ENCODE assay signal across 1 mouse cellular context in genomic region chr2:172477860-172478259, GRCm38 (mm10).
TF ChIP-seq lines count a peak whose summit lies in the region.

No protein-coding gene starts in this region.

TF ChIP-seq in CH12.LX, 34 proteins besides CTCF, POLR2A, EP300 and RAD21 (continued from another document):
- peak; percentile 72 for TF ChIP-seq SMC3 (IDR thresholded peaks at IDR 0.05; ENCODE audit: low read depth, low read length)
- TF ChIP-seq USF1 (IDR thresholded peaks at IDR 0.05; ENCODE audit: low read depth, low read length): no peak
- TF ChIP-seq MAFK (IDR thresholded peaks at IDR 0.05; ENCODE audit: insufficient replicate concordance, low read length): peak; percentile 31; the same call in 1 of the 2 replicates
- no peak for TF ChIP-seq MYC (IDR thresholded peaks at IDR 0.05; ENCODE audit: low read depth, low read length)
- TF ChIP-seq PAX5 (IDR thresholded peaks at IDR 0.05; ENCODE audit: low read length): no peak
- peak; percentile 21; the same call in 1 of the 2 replicates for TF ChIP-seq IRF4 (IDR thresholded peaks at IDR 0.05; ENCODE audit: low read depth, low read length)
- no peak for TF ChIP-seq SIN3A (IDR thresholded peaks at IDR 0.05; ENCODE audit: low read length)
- no peak for TF ChIP-seq GABPA (IDR thresholded peaks at IDR 0.05; ENCODE audit: insufficient replicate concordance, low read depth, low read length)
- no peak for TF ChIP-seq E2F4 (IDR thresholded peaks at IDR 0.05; ENCODE audit: insufficient replicate concordance, low read depth, low read length)
- peak; percentile 43; the same call in 1 of the 2 replicates for TF ChIP-seq NELFE (IDR thresholded peaks at IDR 0.05; ENCODE audit: low read depth, low read length)
- TF ChIP-seq USF2 (conservative IDR thresholded peaks at IDR 0.05; ENCODE audit: low read depth, low read length): no peak
- TF ChIP-seq UBTF (IDR thresholded peaks at IDR 0.05; ENCODE audit: low read depth, low read length): no peak
- TF ChIP-seq ZC3H11A (IDR thresholded peaks at IDR 0.05; ENCODE audit: low read depth, low read length): no peak
- TF ChIP-seq JUND (conservative IDR thresholded peaks at IDR 0.05; ENCODE audit: low read depth, low read length): no peak
- TF ChIP-seq TBP (conservative IDR thresholded peaks at IDR 0.05; ENCODE audit: low read depth, low read length): no peak
- no peak for TF ChIP-seq ZKSCAN1 (IDR thresholded peaks at IDR 0.05; ENCODE audit: borderline replicate concordance, low read depth, low read length)
- TF ChIP-seq ELF1 (IDR thresholded peaks at IDR 0.05; ENCODE audit: low read depth, low read length): no peak
- 0 out of 2 replicates have a peak, but pooled peaks have one; percentile 32 for TF ChIP-seq MAX (IDR thresholded peaks at IDR 0.05; ENCODE audit: low read length)
- TF ChIP-seq POLR2AphosphoS2 (IDR thresholded peaks at IDR 0.05; ENCODE audit: low read depth, low read length): no peak
- TF ChIP-seq CHD2 (IDR thresholded peaks at IDR 0.05; ENCODE audit: low read length): no peak
- no peak for TF ChIP-seq NRF1 (IDR thresholded peaks at IDR 0.05; ENCODE audit: low read depth, low read length)
- no peak for TF ChIP-seq CHD1 (IDR thresholded peaks at IDR 0.05; ENCODE audit: low read depth, low read length)
- TF ChIP-seq ZMIZ1 (IDR thresholded peaks at IDR 0.05; ENCODE audit: low read depth, low read length): no peak
